Mouse (Mus musculus): Measurements from ENCODE around the gene Coro1c.

The Coro1c gene

GRCm38 (mm10) chr5:113883384-113883771, 25.2 kb downstream of the Coro1c start:
- DNase-seq: no peak

- peak; percentile 57 to 62 for DNase-seq
Measured at GRCm38 (mm10) chr5:113882566-113883383, 25.8 kb downstream of the Coro1c start.

- DNase-seq: no peak
Measured at GRCm38 (mm10) chr5:113881136-113881535, 27.4 kb downstream of the Coro1c start.

- no peak for DNase-seq
Measured at GRCm38 (mm10) chr5:113878943-113879617, 29.5 kb downstream of the Coro1c start.

- DNase-seq: no peak
Measured at GRCm38 (mm10) chr5:113877565-113877964, 31.0 kb downstream of the Coro1c start.

GRCm38 (mm10) chr5:113876176-113876575, 32.4 kb downstream of the Coro1c start:
- no peak for DNase-seq

GRCm38 (mm10) chr5:113875625-113876024, 32.9 kb downstream of the Coro1c start:
- no peak for DNase-seq

GRCm38 (mm10) chr5:113874063-113875024, 34.2 kb downstream of the Coro1c start:
- DNase-seq: no peak

- DNase-seq: peak; percentile 57 to 74
Measured at GRCm38 (mm10) chr5:113872936-113873912, 35.3 kb downstream of the Coro1c start.

- no peak for DNase-seq
Measured at GRCm38 (mm10) chr5:113871903-113872548, 36.5 kb downstream of the Coro1c start.

GRCm38 (mm10) chr5:113870393-113871040, 38.0 kb downstream of the Coro1c start:
- DNase-seq: no peak

- DNase-seq: peak; percentile 67 to 78
Measured at GRCm38 (mm10) chr5:113869132-113869531, 39.4 kb downstream of the Coro1c start.

GRCm38 (mm10) chr5:113864992-113865391, 43.6 kb downstream of the Coro1c start:
- no peak for DNase-seq

- DNase-seq: no peak
Measured at GRCm38 (mm10) chr5:113863994-113864393, 44.6 kb downstream of the Coro1c start.

- DNase-seq: no peak
Measured at GRCm38 (mm10) chr5:113862418-113862817, 46.1 kb downstream of the Coro1c start.

GRCm38 (mm10) chr5:113861294-113861693, 47.3 kb downstream of the Coro1c start:
- no peak for DNase-seq

- DNase-seq: peak; percentile 57 to 58
Measured at GRCm38 (mm10) chr5:113858971-113859370, 49.6 kb downstream of the Coro1c start.

GRCm38 (mm10) chr5:113858550-113858949, 50.0 kb downstream of the Coro1c start:
- DNase-seq: no peak

- no peak for DNase-seq
Measured at GRCm38 (mm10) chr5:113857631-113858030, 50.9 kb downstream of the Coro1c start.

GRCm38 (mm10) chr5:113856631-113857030, 51.9 kb downstream of the Coro1c start:
- no peak for DNase-seq

- DNase-seq: no peak
Measured at GRCm38 (mm10) chr5:113855696-113856095, 52.9 kb downstream of the Coro1c start.

Data from lung, adult 18-20 months (tissue).